Mouse (Mus musculus): ENCODE data around the gene Polr3e.
"Not testable (repeated sequence)": the region's sequence is repeated elsewhere in the genome, so short reads cannot be mapped to it uniquely, and the experiment has no call there.

Polr3e gene

GRCm38 (mm10) chr7:120917592-120918461 lies at the start of gene Polr3e:
Gene Polr3e (plus strand): TSS chr7:120917744.
- DNase-seq = peak; percentile 100

DNA sequence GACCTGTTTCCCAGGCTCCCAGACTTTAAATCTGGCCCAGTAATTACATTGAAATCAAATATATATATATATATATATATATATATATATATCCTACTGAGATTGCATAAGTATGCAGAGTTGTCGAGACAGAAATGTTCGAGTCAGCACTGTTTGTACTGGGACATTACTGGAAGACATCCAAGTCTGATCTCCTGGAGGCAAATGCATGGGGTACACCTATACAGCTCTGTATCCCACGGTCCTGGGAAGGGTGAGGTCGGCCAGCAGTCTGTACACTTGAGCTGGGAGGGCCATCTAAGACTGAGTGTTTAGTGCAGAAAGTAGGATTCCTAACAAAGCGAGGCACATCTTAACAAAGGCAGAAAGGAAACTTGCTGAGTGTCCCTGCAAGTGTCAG lies 47.7 kb upstream of the Polr3e start:
- no peak for DNase-seq

DNA sequence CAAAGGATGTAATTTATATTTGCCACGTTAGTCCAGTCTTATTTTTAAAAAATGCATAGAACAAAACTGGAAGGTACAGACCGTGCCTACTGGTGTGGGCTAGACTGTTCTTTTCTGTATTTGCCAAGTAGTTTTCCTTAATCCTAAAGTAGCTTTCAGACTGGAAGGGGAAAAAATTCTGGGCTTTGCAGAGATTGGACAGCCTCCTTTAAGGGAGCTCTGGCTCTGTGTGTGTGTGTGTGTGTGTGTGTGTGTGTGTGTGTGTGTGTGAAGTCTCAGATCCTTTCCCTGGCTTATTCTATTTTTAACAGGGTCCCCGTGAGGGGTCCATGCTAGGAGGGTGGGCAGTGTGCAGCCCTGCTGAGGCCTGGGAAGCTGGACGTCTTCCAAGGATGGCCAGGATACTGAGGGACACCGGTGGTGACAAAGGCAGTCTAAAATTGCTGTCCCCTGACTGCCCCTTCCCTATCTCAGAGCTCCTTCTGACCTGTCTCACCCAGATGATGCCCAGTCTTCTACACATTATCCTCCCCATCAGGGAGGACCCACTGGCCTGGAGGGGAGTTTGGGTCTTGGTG lies 47.0 kb upstream of the Polr3e start:
- peak; percentile 30 to 35 for DNase-seq

GRCm38 (mm10) chr7:120873083-120873482 lies 44.5 kb upstream of the Polr3e start:
- no peak for DNase-seq

GRCm38 (mm10) chr7:120874021-120874420 lies 43.5 kb upstream of the Polr3e start:
- DNase-seq = no peak

DNA sequence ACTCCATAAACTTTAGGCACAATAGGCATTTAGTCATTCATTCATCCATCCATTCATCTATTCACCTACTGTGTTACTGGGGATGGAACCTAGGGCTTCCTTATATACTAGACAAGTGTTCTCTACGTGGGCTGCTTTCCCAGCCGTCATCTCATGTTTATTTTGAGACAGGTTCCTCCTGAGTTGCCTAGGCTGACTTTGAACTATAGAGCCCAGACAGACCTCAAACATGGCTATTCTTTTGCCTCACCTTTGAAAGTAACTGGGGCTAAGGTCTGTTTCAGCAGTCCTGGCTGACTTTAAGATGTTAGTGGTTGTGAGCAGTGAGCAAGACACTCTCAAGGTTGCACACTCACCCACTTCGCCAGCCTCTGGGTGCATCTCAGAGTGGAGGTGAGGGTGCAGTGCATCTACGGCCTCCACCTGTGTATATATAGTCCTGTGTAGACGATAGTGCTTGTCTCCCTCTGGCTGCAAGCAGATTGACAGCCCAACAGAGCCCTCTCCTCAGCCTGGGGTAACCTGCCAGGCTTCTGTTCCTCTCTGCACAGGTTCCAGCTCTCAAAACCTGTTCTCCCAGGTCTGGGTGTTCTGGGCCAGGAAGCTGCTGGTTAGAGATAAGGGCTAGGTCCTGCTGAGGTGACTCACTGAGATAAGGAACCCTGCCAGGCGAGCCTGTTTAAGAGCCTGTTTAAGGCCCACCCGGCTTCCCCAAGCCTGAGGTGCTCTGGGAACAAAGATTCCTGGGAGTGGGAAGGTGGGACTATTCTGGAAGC lies 42.6 kb upstream of the Polr3e start:
- DNase-seq = no peak

DNA sequence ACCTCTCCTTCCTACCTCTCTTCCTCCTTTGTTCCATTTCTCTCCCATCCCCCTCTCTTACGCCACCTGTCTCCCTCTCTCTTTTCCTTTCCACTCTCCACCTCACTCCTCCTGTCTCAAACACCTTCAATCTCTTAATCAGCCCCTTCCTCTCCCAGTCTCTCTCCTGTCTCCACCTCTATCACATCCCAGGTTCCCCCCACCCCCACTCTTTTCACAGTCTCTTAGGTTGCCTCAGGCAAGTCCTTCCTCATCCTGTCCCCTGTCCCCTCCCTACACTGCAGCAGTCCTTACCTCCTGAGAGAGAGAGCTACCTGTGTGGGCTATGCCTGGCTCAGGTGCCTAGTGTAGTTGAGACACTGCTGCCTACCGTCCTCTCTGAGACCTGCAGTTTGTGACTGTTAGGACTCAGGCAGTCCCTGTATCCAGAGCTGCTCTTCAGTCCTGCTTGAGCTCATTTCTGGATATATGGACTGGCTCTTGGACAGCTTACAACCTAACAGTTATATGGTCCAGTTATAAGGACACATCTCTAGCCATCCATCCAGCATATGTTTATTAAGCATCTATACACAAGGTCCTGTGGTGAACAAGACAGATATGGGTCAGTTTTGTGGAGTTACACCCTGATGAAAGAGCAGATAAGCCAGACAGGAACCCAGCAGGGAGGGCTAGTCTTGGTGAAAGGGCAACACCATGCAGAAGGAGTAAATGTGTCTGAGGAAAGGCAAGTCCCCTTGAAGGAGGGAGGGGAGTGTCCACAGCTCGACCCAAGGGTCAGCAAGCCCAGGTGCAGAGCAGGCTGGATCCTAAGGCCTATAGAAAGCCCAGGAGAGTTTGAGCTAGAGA lies 41.8 kb upstream of the Polr3e start:
- no peak for DNase-seq

GRCm38 (mm10) chr7:120878271-120878670 lies 39.3 kb upstream of the Polr3e start:
- DNase-seq = peak; percentile 32 to 54

- DNase-seq = no peak
Measured at GRCm38 (mm10) chr7:120879972-120880371, 37.6 kb upstream of the Polr3e start.

- DNase-seq = no peak
Measured at GRCm38 (mm10) chr7:120880770-120881169, 36.8 kb upstream of the Polr3e start.

DNA sequence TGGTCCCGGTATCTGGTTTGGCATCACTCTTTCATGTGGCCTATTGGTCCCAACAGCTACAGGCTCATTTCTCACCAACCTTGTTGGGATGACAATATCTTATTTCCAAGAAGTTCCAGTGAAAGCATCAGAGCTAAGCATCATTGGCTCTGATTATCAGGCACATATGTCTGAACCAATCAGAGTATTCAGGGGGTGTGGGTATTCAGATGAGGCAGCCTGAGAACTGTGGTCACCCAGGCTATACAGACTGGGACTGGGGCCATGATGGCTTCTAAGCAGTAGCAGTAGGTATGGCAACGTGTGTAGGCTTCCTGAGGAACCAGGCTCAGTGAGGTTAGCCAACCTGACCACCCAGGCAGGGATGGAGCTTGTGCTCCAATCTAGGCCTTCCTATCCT lies 36.1 kb upstream of the Polr3e start:
- DNase-seq = no peak

GRCm38 (mm10) chr7:120882674-120883073 lies 34.9 kb upstream of the Polr3e start:
- DNase-seq = no peak

- no peak for DNase-seq
Measured at GRCm38 (mm10) chr7:120883523-120884290, 33.8 kb upstream of the Polr3e start.

DNA sequence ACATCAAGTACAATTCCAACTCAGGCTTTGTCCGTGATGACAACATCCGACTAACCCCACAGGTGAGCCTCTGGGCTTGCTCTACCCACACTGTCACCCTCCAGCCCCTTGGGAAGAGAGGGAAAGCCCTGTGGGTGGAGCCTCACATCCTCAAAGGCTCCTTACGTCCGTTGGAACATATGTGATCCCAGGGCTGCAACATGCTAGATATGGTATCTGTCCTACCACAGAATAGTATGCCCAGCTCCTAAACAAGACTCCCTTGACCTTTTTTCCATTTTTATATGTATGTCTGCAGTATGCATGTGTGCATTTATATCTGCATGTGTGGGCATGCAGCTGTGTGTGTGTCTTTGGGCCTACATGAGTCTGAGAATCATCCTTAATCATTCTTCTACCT lies 32.8 kb upstream of the Polr3e start:
- no peak for DNase-seq

- no peak for DNase-seq
Measured at GRCm38 (mm10) chr7:120893123-120893522, 24.4 kb upstream of the Polr3e start.

DNA sequence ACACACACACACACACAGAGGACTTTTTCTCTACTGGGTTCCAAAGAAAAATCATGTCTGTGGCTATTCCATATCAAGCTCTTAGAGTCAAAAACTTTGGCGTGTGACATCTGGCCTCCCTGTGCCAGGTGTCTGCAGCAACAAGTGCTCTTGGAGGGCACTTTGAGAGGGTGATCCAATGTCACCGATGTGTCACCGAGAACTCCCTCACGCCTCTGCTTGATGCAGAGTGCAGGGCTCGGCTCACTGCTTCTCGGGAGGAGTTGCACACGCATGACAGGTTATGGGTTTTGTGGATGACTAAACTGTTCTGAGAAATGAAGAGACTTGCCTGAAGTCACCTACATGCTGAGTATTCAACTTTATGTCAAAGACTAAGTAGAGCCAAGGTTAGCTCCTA lies 20.5 kb upstream of the Polr3e start:
- DNase-seq = no peak

GRCm38 (mm10) chr7:120897711-120898335 lies 19.7 kb upstream of the Polr3e start:
- peak; percentile 78 to 80 for DNase-seq

DNA sequence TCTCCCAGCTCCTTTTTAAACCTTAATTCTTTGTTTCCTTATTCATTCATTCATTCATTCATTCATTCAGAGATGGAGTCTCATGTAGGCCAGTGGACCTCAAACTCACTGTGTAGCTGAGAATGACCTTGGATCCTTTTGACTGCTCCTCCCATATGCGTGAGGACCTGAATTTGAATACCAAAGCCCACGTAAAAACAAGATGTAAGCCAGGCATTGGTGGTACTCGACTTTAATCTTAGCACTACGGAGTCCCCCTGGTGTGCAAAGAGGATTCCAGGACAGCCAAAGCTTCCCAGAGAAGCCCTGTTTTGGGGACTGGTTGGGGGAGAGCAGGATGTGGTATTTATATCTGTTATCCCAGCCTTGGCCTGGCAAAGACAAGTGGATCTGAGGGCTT lies 17.4 kb upstream of the Polr3e start:
- no peak for DNase-seq

DNA sequence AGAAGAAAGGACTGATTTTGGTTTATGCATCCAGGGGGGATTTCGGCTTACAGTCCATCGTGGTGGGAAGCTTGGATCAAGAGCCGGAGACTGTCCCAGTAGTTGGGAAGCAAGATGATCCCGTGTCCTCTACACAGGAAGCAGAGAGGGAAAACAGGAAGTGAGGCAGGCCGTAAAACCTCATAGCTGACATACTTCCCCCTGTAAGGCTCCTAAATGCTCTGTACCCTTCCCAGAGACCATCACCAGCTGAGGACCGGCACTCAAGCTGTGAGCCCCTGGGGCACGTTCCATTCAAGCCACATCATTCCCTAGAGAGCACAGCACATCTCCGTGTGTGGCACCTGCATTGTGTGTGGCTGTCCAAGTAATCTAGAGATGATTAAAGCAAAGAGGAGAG lies 15.8 kb upstream of the Polr3e start:
- no peak for DNase-seq

DNA sequence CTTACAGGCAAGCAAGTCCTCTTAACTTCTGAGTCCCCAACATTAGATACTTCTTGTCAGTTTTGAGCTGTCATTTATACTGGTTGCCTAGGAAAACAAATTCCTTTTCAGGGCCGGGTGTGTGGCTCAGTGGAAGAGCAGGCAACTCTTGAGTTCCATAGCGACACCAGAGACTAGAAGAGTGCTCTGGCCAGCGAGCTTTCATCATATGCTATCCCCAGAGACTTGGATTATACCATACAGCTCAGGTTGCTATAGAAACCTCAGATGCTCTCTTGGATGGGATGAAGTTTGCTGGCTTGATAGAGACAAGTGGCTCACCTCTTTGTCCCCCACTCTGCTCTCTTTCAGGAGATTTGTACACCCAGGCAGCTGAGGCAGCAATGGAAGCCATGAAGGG lies 14.6 kb upstream of the Polr3e start:
- DNase-seq = no peak

DNA sequence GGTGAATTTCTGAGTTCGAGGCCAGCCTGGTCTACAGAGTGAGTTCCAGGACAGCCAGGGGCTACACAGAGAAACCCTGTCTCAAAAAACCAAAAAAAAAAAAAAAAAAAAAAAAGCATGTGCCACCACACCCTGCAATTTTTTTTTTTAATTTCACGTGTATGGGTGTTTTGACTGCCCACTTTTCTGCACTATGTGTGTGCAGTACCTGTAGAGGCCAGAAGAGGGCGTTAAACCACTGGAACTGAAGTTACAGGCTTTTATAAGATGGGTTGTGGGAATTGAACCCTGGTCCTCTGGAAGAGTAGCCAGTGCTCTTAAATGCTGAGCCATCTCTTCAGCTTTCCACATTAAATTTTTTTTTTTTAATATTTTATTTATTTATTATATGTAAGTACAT lies 7.4 kb upstream of the Polr3e start:
- DNase-seq = not testable (repeated sequence)
